Mouse (Mus musculus) midbrain, embryonic 11.5 days (tissue): ENCODE data around the gene C8a. TPM values are rescaled to one million over a fixed set of nuclear protein-coding genes. Genes with fewer than 3 reads are reported as not detected.
A peak's percentile ranks its signal among the peaks of the same experiment; 100 is the strongest.

Experiments used
- ATAC-seq: fragments of 200-750 bp; cut with Nextera tagmentation; 2 replicates; pipeline ENCODE4 v1.8.0; 2017; ENCODE audit warnings: moderate TSS enrichment, moderate library complexity; ENCODE audit not compliant: low FRiP score
- DNase-seq: peaks from one replicate; pipeline ENCODE4 v3.0.0; 2015; ENCODE audit warnings: low spot score; ENCODE audit errors: missing footprints
- H3K27ac ChIP-seq: fragments of 300-500 bp; sonication (generic); 2 replicates; pipeline ENCODE4 v1.5.1; 2014; ENCODE audit warnings: low read depth, low read length
- H3K27me3 ChIP-seq: fragments of 300-500 bp; sonication (generic); 2 replicates; pipeline ENCODE4 v1.6.1; 2014; ENCODE audit warnings: mild to moderate bottlenecking, low read length, moderate library complexity, mixed read lengths; ENCODE audit not compliant: control insufficient read depth, insufficient read depth
- H3K36me3 ChIP-seq: fragments of 300-500 bp; sonication (generic); 2 replicates; pipeline ENCODE4 v1.6.1; 2014; ENCODE audit warnings: mild to moderate bottlenecking, low read length, moderate library complexity, mixed read lengths; ENCODE audit not compliant: control insufficient read depth, insufficient read depth
- H3K4me1 ChIP-seq: fragments of 300-500 bp; sonication (generic); 2 replicates; pipeline ENCODE4 v1.6.1; 2014; ENCODE audit warnings: low read length; ENCODE audit not compliant: control insufficient read depth, insufficient read depth
- H3K4me2 ChIP-seq: fragments of 300-500 bp; sonication (generic); 2 replicates; pipeline ENCODE4 v1.6.1; 2014; ENCODE audit warnings: mild to moderate bottlenecking, moderate library complexity
- H3K4me3 ChIP-seq: fragments of 300-500 bp; sonication (generic); 2 replicates; pipeline ENCODE4 v1.5.1; 2014; ENCODE audit warnings: low read depth, low read length
- H3K9ac ChIP-seq: fragments of 300-500 bp; sonication (generic); 2 replicates; pipeline ENCODE4 v1.6.1; 2014; ENCODE audit warnings: low read length
- H3K9me3 ChIP-seq: fragments of 300-500 bp; sonication (generic); 2 replicates; pipeline ENCODE4 v1.6.1; 2016; ENCODE audit warnings: low read length; ENCODE audit not compliant: control insufficient read depth
- WGBS: fragments of 180-500 bp; shearing (Covaris S2); extraction: QIAGEN DNeasy Blood & Tissue Kit; methylation state at CpG from one replicate; pipeline ENCODE4 v1.1.7; 2014; 5-methylcytosine and 5-hydroxymethylcytosine counted together
- polyA plus RNA-seq: library from polyadenylated mRNA; unstranded; fragments of >200 nt; fragmentation: Nextera tagmentation; extraction: Ambion mirVana; gene quantifications from 2 replicates; pipeline ENCODE4 v1.2.1, GENCODE M21; 2014

C8a gene
- polyA plus RNA-seq, 1 experiment from 2014 or later = not detected

- no peak overlapping the region for H3K4me3 ChIP-seq
- H3K9me3 ChIP-seq = no peaks in the 10 kb centered on the region
- H3K9ac ChIP-seq = no peak overlapping the region
- H3K4me1 ChIP-seq = peaks cover 3% of the 10 kb centered on the region; the same call in 1 of the 2 replicates
- H3K36me3 ChIP-seq = no peaks in the 10 kb centered on the region
- WGBS = 85% methylated on average over 19 of the region's 19 CpGs
- no peak overlapping the region for H3K27ac ChIP-seq
- ATAC-seq (no peak), DNase-seq (no peak)
- no peak overlapping the region for H3K4me2 ChIP-seq
- H3K27me3 ChIP-seq = no peaks in the 10 kb centered on the region
These were observed 70.6 kb downstream of the C8a start for GRCm38 (mm10) chr4:104805414-104806257.

DNA sequence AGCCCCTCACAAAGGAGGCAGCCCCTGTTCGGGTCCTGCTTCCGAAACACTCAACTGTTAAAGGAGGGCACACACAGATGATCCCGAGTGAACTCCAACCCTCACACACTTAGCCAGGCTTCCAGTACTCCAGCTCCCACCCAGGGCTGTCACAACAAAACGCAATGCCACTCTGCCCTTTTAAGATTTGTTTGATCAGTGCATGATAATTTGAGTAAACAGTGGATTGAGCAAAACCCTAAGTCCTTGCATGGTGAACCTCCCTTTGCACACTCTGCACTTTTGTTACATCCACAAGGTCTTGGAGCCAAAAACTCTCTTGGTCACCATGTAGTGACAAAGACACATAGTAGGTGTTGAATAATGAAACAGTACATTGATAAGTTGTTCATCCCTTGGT is 72.1 kb downstream of the C8a start:
- no peak overlapping the region for H3K9ac ChIP-seq
- 82% methylated on average over 4 of the region's 4 CpGs for WGBS
- ATAC-seq = no peak
- H3K27me3 ChIP-seq = no peaks in the 10 kb centered on the region
- DNase-seq = no peak
- H3K36me3 ChIP-seq = no peaks in the 10 kb centered on the region
- no peaks in the 10 kb centered on the region; the same call in 1 of the 2 replicates for H3K4me1 ChIP-seq
- H3K9me3 ChIP-seq = no peaks in the 10 kb centered on the region
- H3K27ac ChIP-seq = no peak overlapping the region
- H3K4me2 ChIP-seq = no peak overlapping the region
- no peak overlapping the region for H3K4me3 ChIP-seq

- 89% methylated on average over 3 of the region's 3 CpGs for WGBS
- no peak for ATAC-seq
- no peak overlapping the region for H3K4me3 ChIP-seq
These were observed 74.6 kb downstream of the C8a start for GRCm38 (mm10) chr4:104801625-104802024.

GRCm38 (mm10) chr4:104798951-104799350 is 77.2 kb downstream of the C8a start:
- no peak overlapping the region for H3K4me2 ChIP-seq
- no peaks in the 10 kb centered on the region for H3K36me3 ChIP-seq
- no peak overlapping the region for H3K9ac ChIP-seq
- H3K27ac ChIP-seq = no peak overlapping the region
- H3K27me3 ChIP-seq = no peaks in the 10 kb centered on the region
- 83% methylated on average over 9 of the region's 9 CpGs for WGBS
- DNase-seq (peak; percentile 79), ATAC-seq (no peak)
- H3K4me3 ChIP-seq = no peak overlapping the region
- H3K9me3 ChIP-seq = no peaks in the 10 kb centered on the region
- H3K4me1 ChIP-seq = no peaks in the 10 kb centered on the region

More at GRCm38 (mm10) chr4:104801625-104802024, 74.6 kb downstream of the C8a start:
- peak; percentile 57 for DNase-seq
- Histone ChIP-seq H3K9ac (no peak overlapping the region), H3K27me3 (no peaks in the 10 kb centered on the region), H3K4me1 (no peaks in the 10 kb centered on the region), H3K9me3 (no peaks in the 10 kb centered on the region), H3K4me2 (no peak overlapping the region), H3K27ac (no peak overlapping the region), H3K36me3 (no peaks in the 10 kb centered on the region)

- Histone ChIP-seq H3K4me2 (no peak overlapping the region), H3K27me3 (no peaks in the 10 kb centered on the region), H3K4me1 (no peaks in the 10 kb centered on the region), H3K27ac (no peak overlapping the region), H3K36me3 (no peaks in the 10 kb centered on the region), H3K4me3 (no peak overlapping the region), H3K9ac (no peak overlapping the region), H3K9me3 (no peaks in the 10 kb centered on the region)
- WGBS = 77% methylated on average over 4 of the region's 4 CpGs
- ATAC-seq = no peak
- DNase-seq = no peak
These were observed 84.1 kb downstream of the C8a start for GRCm38 (mm10) chr4:104792111-104792510.

- H3K36me3 ChIP-seq = no peaks in the 10 kb centered on the region
- no peak for DNase-seq
- no peaks in the 10 kb centered on the region for H3K4me1 ChIP-seq
- H3K27me3 ChIP-seq = no peaks in the 10 kb centered on the region
- H3K27ac ChIP-seq = no peak overlapping the region
- no peak overlapping the region for H3K4me3 ChIP-seq
- no peak overlapping the region for H3K9ac ChIP-seq
- no peak for ATAC-seq
- H3K9me3 ChIP-seq = no peaks in the 10 kb centered on the region
- WGBS = 89% methylated on average over 4 of the region's 4 CpGs
- H3K4me2 ChIP-seq = no peak overlapping the region
These were observed 93.9 kb downstream of the C8a start for GRCm38 (mm10) chr4:104782346-104782745.

- Histone ChIP-seq H3K4me1 (no peaks in the 10 kb centered on the region), H3K4me3 (no peak overlapping the region), H3K36me3 (no peaks in the 10 kb centered on the region), H3K4me2 (no peak overlapping the region), H3K27me3 (no peaks in the 10 kb centered on the region), H3K9ac (no peak overlapping the region), H3K27ac (no peak overlapping the region), H3K9me3 (no peaks in the 10 kb centered on the region)
- no peak for ATAC-seq
- DNase-seq = peak; percentile 80
- WGBS = 87% methylated on average over 3 of the region's 3 CpGs
These were observed 94.8 kb downstream of the C8a start for GRCm38 (mm10) chr4:104781441-104781840.

GRCm38 (mm10) chr4:104779460-104779859 is 96.7 kb downstream of the C8a start:
- 88% methylated on average over 5 of the region's 5 CpGs for WGBS
- ATAC-seq = no peak
- no peak overlapping the region for H3K27ac ChIP-seq

GRCm38 (mm10) chr4:104775601-104776000 is 100.6 kb downstream of the C8a start:
- ATAC-seq = no peak

More at GRCm38 (mm10) chr4:104779460-104779859, 96.7 kb downstream of the C8a start:
- no peak overlapping the region for H3K4me3 ChIP-seq
- H3K4me2 ChIP-seq = no peak overlapping the region
- no peaks in the 10 kb centered on the region for H3K36me3 ChIP-seq
- DNase-seq = peak; percentile 45
- no peaks in the 10 kb centered on the region for H3K27me3 ChIP-seq
- H3K9me3 ChIP-seq = no peaks in the 10 kb centered on the region
- H3K4me1 ChIP-seq = no peaks in the 10 kb centered on the region
- no peak overlapping the region for H3K9ac ChIP-seq

More at GRCm38 (mm10) chr4:104775601-104776000, 100.6 kb downstream of the C8a start:
- H3K9ac ChIP-seq = no peak overlapping the region
- H3K4me1 ChIP-seq = no peaks in the 10 kb centered on the region
- H3K27me3 ChIP-seq = no peaks in the 10 kb centered on the region
- WGBS = 42% methylated on average over 3 of the region's 3 CpGs
- no peak overlapping the region for H3K4me3 ChIP-seq
- H3K36me3 ChIP-seq = no peaks in the 10 kb centered on the region
- no peak overlapping the region for H3K27ac ChIP-seq
- H3K4me2 ChIP-seq = no peak overlapping the region
- DNase-seq = peak; percentile 44
- H3K9me3 ChIP-seq = no peaks in the 10 kb centered on the region
